Mouse (Mus musculus): ENCODE measurements around the gene Olfr180. TPM values are rescaled to one million over a fixed set of nuclear protein-coding genes. Genes with fewer than 3 reads are reported as not detected.

Gene Olfr180
- not detected in 2 replicates for polyA plus RNA-seq (2015; fragmentation: Nextera tagmentation; extraction: Ambion mirVana)

DNA sequence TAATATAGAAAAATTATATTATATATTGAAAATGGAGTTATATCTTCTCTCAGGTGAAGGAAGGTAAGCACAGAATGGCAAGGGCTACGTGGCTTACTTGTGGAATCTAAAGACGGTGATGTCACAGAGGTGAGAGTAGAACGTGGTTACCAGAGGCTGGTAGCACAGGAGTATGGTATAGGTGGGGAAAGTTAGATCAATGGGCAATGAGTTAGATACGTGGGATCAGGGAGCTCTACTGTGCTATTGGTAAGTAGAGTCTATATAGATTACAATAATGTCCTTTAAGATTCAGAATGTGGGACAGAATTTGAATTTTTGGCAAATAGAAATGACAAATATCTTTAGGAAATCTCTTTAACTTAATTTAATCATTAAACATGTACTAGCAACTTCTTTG, at the start of gene Olfr180:
Gene Olfr180 (minus strand): TSS at position 101 of the 400 bp plus-strand sequence.
- Histone ChIP-seq H3K27ac (replicated peaks) (no peak within 1 kb of the TSS), H3K9me3 (no peaks in the 10 kb centered on the region), H3K4me2 (no peak within 1 kb of the TSS), H3K36me3 (no peaks in the 10 kb centered on the region), H3K27me3 (no peaks in the 10 kb centered on the region), H3K9ac (no peak within 1 kb of the TSS), H3K4me1 (replicated peaks) (no peaks in the 10 kb centered on the region), H3K4me3 (no peak within 1 kb of the TSS)
- no peak for ATAC-seq (ENCODE audit: low read depth)
- WGBS: 84% methylated on average over 4 of the region's 4 CpGs

GRCm38 (mm10) chr16:58928655-58929054, 537 bp downstream of the Olfr180 start, which contains the start of gene Olfr181:
Gene Olfr181 (minus strand): TSS chr16:58928755.
- WGBS: 76% methylated on average over 1 of the region's 1 CpGs
- Histone ChIP-seq H3K9ac (no peak within 1 kb of the TSS), H3K4me3 (no peak within 1 kb of the TSS), H3K9me3 (no peaks in the 10 kb centered on the region), H3K27ac (replicated peaks) (no peak within 1 kb of the TSS), H3K4me1 (replicated peaks) (no peaks in the 10 kb centered on the region), H3K4me2 (no peak within 1 kb of the TSS), H3K27me3 (no peaks in the 10 kb centered on the region), H3K36me3 (no peaks in the 10 kb centered on the region)
- ATAC-seq (ENCODE audit: low read depth): no peak

- Histone ChIP-seq H3K4me3 (no peak within 1 kb of the TSS), H3K36me3 (no peaks in the 10 kb centered on the region), H3K4me2 (no peak within 1 kb of the TSS), H3K4me1 (replicated peaks) (no peaks in the 10 kb centered on the region), H3K27ac (replicated peaks) (no peak within 1 kb of the TSS), H3K9me3 (no peaks in the 10 kb centered on the region), H3K27me3 (no peaks in the 10 kb centered on the region), H3K9ac (no peak within 1 kb of the TSS)
- 90% methylated on average over 3 of the region's 3 CpGs for WGBS
- no peak for ATAC-seq (ENCODE audit: low read depth)
Observed at GRCm38 (mm10) chr16:58891963-58892362, 37.2 kb downstream of the Olfr180 start, which contains the start of gene Olfr178. Gene Olfr178 (minus strand): TSS chr16:58892063.

DNA sequence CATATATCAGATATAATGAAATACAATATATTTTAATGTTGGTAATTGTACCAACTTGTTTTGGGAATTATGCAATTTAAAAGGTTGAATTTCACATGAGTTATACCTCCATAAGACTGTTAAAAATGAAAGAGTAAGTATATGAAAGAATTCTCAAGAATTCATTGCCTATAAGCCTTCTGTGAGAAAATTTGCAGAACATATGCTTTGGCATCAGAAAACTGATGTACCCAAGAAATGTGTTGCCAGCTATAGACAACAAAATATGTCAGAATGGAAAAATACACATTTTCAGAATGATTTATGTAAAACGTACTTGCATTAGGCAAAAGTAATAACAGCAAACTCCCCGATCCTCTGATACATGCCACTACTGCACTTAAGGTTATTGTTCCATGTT, 44.8 kb downstream of the Olfr180 start:
- ATAC-seq (ENCODE audit: low read depth): no peak
- Histone ChIP-seq H3K4me1 (replicated peaks) (no peaks in the 10 kb centered on the region), H3K9ac (no peak overlapping the region), H3K36me3 (no peaks in the 10 kb centered on the region), H3K4me3 (no peak overlapping the region), H3K9me3 (no peaks in the 10 kb centered on the region), H3K27me3 (no peaks in the 10 kb centered on the region), H3K4me2 (no peak overlapping the region), H3K27ac (replicated peaks) (no peak overlapping the region)
- 93% methylated on average over 2 of the region's 2 CpGs for WGBS

GRCm38 (mm10) chr16:58874668-58875067, 54.5 kb downstream of the Olfr180 start, which contains the start of gene Olfr177:
Gene Olfr177 (minus strand): TSS chr16:58874768.
- Histone ChIP-seq H3K4me2 (no peak within 1 kb of the TSS), H3K27me3 (no peaks in the 10 kb centered on the region), H3K9me3 (no peaks in the 10 kb centered on the region), H3K4me3 (no peak within 1 kb of the TSS), H3K27ac (replicated peaks) (no peak within 1 kb of the TSS), H3K4me1 (replicated peaks) (no peaks in the 10 kb centered on the region), H3K36me3 (no peaks in the 10 kb centered on the region), H3K9ac (no peak within 1 kb of the TSS)
- ATAC-seq (ENCODE audit: low read depth): no peak
- WGBS: 61% methylated on average over 1 of the region's 1 CpGs

Other genes with a start within 250 kb of the Olfr180 start
- gene Gpr15, start 210.3 kb downstream of the Olfr180 start, polyA plus RNA-seq (2015; fragmentation: Nextera tagmentation; extraction: Ambion mirVana): not detected in 2 replicates
- gene Cldnd1, start 201.5 kb downstream of the Olfr180 start, polyA plus RNA-seq (2015; fragmentation: Nextera tagmentation; extraction: Ambion mirVana): 141 and 155 TPM in 2 replicates
- gene Olfr172, start 166.2 kb downstream of the Olfr180 start, polyA plus RNA-seq (2015; fragmentation: Nextera tagmentation; extraction: Ambion mirVana): not detected in 2 replicates
- gene Olfr173, start 129.1 kb downstream of the Olfr180 start, polyA plus RNA-seq (2015; fragmentation: Nextera tagmentation; extraction: Ambion mirVana): not detected in 2 replicates
- gene Olfr175-ps1, start 102.6 kb downstream of the Olfr180 start, polyA plus RNA-seq (2015; fragmentation: Nextera tagmentation; extraction: Ambion mirVana): not detected in 2 replicates
- gene Olfr177, start 54.6 kb downstream of the Olfr180 start, polyA plus RNA-seq (2015; fragmentation: Nextera tagmentation; extraction: Ambion mirVana): not detected in 2 replicates
- gene Olfr178, start 37.3 kb downstream of the Olfr180 start, polyA plus RNA-seq (2015; fragmentation: Nextera tagmentation; extraction: Ambion mirVana): not detected in 2 replicates
- gene Olfr181, start 637 bp downstream of the Olfr180 start, polyA plus RNA-seq (2015; fragmentation: Nextera tagmentation; extraction: Ambion mirVana): not detected in 2 replicates
- gene Olfr183, start 66.0 kb upstream of the Olfr180 start, polyA plus RNA-seq (2015; fragmentation: Nextera tagmentation; extraction: Ambion mirVana): not detected in 2 replicates
- not detected in 2 replicates for gene Olfr186, start 100.9 kb upstream of the Olfr180 start, polyA plus RNA-seq (2015; fragmentation: Nextera tagmentation; extraction: Ambion mirVana)
- not detected in 2 replicates for gene Olfr187, start 110.4 kb upstream of the Olfr180 start, polyA plus RNA-seq (2015; fragmentation: Nextera tagmentation; extraction: Ambion mirVana)
- gene Olfr190, start 148.6 kb upstream of the Olfr180 start, polyA plus RNA-seq (2015; fragmentation: Nextera tagmentation; extraction: Ambion mirVana): not detected in 2 replicates
- gene Olfr191, start 160.4 kb upstream of the Olfr180 start, polyA plus RNA-seq (2015; fragmentation: Nextera tagmentation; extraction: Ambion mirVana): not detected in 2 replicates
- gene Olfr193, start 182.5 kb upstream of the Olfr180 start, polyA plus RNA-seq (2015; fragmentation: Nextera tagmentation; extraction: Ambion mirVana): not detected in 2 replicates
- gene Olfr194, start 191.7 kb upstream of the Olfr180 start, polyA plus RNA-seq (2015; fragmentation: Nextera tagmentation; extraction: Ambion mirVana): not detected in 2 replicates
- gene Olfr195, start 217.7 kb upstream of the Olfr180 start, polyA plus RNA-seq (2015; fragmentation: Nextera tagmentation; extraction: Ambion mirVana): not detected in 2 replicates
- gene Olfr196, start 241.1 kb upstream of the Olfr180 start, polyA plus RNA-seq (2015; fragmentation: Nextera tagmentation; extraction: Ambion mirVana): not detected in 2 replicates